Mouse (Mus musculus) bone marrow, adult 2 months (tissue): ENCODE results near the gene Tbxa2r.

Experiments
- CTCF ChIP-seq: fragments of 200-500 bp; IDR thresholded peaks from 2 replicates; pipeline ENCODE4 v1.5.1; 2011; ENCODE audit warnings: low read length, control low read depth; ENCODE audit not compliant: control insufficient read depth, insufficient read depth
- POLR2A ChIP-seq: fragments of 200-500 bp; IDR thresholded peaks from 2 replicates; pipeline ENCODE4 v1.6.1; 2011; ENCODE audit warnings: low read depth, mild to moderate bottlenecking, control low read depth, low read length, borderline replicate concordance; ENCODE audit not compliant: control insufficient read depth

DNA sequence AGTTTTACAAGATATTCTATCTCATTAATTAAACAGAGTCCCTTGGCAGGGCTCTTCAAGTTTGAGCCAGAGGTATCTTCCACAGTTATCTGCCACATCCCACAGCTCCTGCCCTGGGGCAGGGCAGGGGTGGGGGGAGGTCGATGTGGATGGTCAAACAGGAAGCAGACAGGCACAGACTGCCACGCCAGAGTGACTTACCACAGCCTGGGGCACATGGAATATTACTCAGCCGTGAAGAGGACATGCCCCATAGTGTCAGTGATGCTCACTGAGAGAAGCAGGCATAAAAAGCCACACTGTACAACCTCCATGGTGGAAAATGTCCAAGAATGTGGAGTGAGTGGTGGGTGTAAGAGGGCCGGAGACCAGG lies 16.6 kb downstream of the Tbxa2r start:
- TF ChIP-seq CTCF (no peak), POLR2A (no peak)
